Mouse (Mus musculus) intestine, embryonic 14.5 days (tissue): Measurements from ENCODE around the gene Sis. TPM values are rescaled to one million over a fixed set of nuclear protein-coding genes. Genes with fewer than 3 reads are reported as not detected.

ENCODE experiments used
- ATAC-seq: fragments of 200-750 bp; cut with Nextera tagmentation; replicated peaks from 2 replicates; pipeline ENCODE4 v1.8.0; 2017; ENCODE audit warnings: low read depth, moderate number of reproducible peaks, moderate TSS enrichment, moderate library complexity; ENCODE audit not compliant: low FRiP score, low TSS enrichment
- DNase-seq: peaks from one replicate; pipeline ENCODE4 v3.0.0-alpha.2; 2018; ENCODE audit warnings: low spot score
- H3K27ac ChIP-seq: fragments of 300-500 bp; sonication (generic); 2 replicates; pipeline ENCODE4 v1.5.1; 2014; ENCODE audit warnings: low read depth, mild to moderate bottlenecking, control low read depth
- H3K27me3 ChIP-seq: fragments of 300-500 bp; sonication (generic); replicated peaks from 2 replicates; pipeline ENCODE4 v1.6.1; 2014; ENCODE audit warnings: low read length, control low read depth; ENCODE audit not compliant: control insufficient read depth, insufficient read depth
- H3K36me3 ChIP-seq: fragments of 300-500 bp; sonication (generic); 2 replicates; pipeline ENCODE4 v1.6.1; 2014; ENCODE audit warnings: low read length, control low read depth; ENCODE audit not compliant: control insufficient read depth, insufficient read depth
- H3K4me1 ChIP-seq: fragments of 300-500 bp; sonication (generic); replicated peaks from 2 replicates; pipeline ENCODE4 v1.6.1; 2014; ENCODE audit warnings: low read length, control low read depth, mixed read lengths; ENCODE audit not compliant: control insufficient read depth, insufficient read depth
- H3K4me2 ChIP-seq: fragments of 300-500 bp; sonication (generic); 2 replicates; pipeline ENCODE4 v1.6.1; 2014; ENCODE audit warnings: low read length
- H3K4me3 ChIP-seq: fragments of 300-500 bp; sonication (generic); 2 replicates; pipeline ENCODE4 v1.5.1; 2014; ENCODE audit warnings: low read depth, low read length, control low read depth, mixed read lengths
- H3K9ac ChIP-seq: fragments of 300-500 bp; sonication (generic); 2 replicates; pipeline ENCODE4 v1.6.1; 2014; ENCODE audit warnings: mild to moderate bottlenecking, low read length
- H3K9me3 ChIP-seq: fragments of 300-500 bp; sonication (generic); 2 replicates; pipeline ENCODE4 v1.6.1; 2016; ENCODE audit warnings: low read length, control low read depth; ENCODE audit not compliant: control insufficient read depth
- WGBS: fragments of 180-500 bp; shearing (Covaris S2); extraction: QIAGEN DNeasy Blood & Tissue Kit; methylation state at CpG from one replicate; pipeline ENCODE4 v1.1.7; 2014; 5-methylcytosine and 5-hydroxymethylcytosine counted together
- polyA plus RNA-seq: library from polyadenylated mRNA; unstranded; fragments of >200 nt; fragmentation: Nextera tagmentation; extraction: Ambion mirVana; gene quantifications from 2 replicates; pipeline ENCODE4 v1.2.1, GENCODE M21; 2014

Gene Sis
- polyA plus RNA-seq, 1 experiment from 2014 or later: not detected

DNA sequence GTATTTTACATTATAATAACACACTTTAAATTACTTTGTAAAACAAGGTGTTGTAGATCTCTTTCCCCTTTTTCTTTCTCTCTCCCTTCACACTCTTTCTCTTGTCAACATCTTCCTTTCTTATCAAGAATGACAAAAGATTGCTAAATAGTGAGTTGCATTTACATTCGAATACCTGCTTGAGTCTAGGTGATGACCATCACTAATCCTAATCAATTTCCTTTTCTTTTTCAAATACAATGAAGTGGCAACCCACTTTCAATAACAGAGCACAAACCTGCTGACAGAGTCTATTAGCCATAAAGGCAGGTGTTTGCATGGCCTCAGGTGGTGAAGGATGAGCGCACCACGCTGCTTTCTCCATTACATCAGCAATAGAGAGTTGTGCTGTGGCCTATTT lies 108.9 kb downstream of the Sis start:
- 92% methylated on average over 3 of the region's 3 CpGs for WGBS
- no peak for ATAC-seq

DNA sequence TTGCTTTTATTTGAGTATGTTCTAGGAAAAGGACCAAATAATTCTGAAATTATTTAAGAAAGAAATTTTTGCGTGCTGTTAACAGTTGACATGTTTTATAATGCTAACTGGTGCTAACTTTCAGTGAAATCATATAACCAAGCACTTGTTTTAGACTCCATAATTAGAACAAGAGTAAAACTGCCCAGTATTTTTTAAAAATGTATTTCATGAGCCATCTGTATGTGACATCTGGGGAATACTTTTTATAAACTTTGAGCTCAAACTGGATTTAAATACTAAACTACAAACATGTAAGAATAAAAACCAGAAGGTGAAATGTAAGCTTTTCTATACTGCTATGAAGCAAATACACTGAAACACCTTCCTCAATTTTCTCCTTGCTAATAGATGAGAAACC lies 112.3 kb downstream of the Sis start:
- no peak overlapping the region for H3K9ac ChIP-seq
- H3K36me3 ChIP-seq: no peaks in the 10 kb centered on the region
- no peak for DNase-seq
- H3K27ac ChIP-seq: no peak overlapping the region
- 84% methylated on average over 1 of the region's 1 CpGs for WGBS
- H3K27me3 ChIP-seq: no peaks in the 10 kb centered on the region
- H3K4me1 ChIP-seq: no peaks in the 10 kb centered on the region
- ATAC-seq: no peak
- no peak overlapping the region for H3K4me2 ChIP-seq
- no peak overlapping the region for H3K4me3 ChIP-seq
- H3K9me3 ChIP-seq: no peaks in the 10 kb centered on the region

More for the DNA sequence above, 108.9 kb downstream of the Sis start:
- DNase-seq: no peak
- no peak overlapping the region for H3K4me3 ChIP-seq
- H3K4me2 ChIP-seq: no peak overlapping the region
- no peaks in the 10 kb centered on the region for H3K9me3 ChIP-seq
- H3K27ac ChIP-seq: no peak overlapping the region
- no peak overlapping the region for H3K9ac ChIP-seq
- H3K36me3 ChIP-seq: no peaks in the 10 kb centered on the region
- no peaks in the 10 kb centered on the region for H3K4me1 ChIP-seq
- H3K27me3 ChIP-seq: no peaks in the 10 kb centered on the region

DNA sequence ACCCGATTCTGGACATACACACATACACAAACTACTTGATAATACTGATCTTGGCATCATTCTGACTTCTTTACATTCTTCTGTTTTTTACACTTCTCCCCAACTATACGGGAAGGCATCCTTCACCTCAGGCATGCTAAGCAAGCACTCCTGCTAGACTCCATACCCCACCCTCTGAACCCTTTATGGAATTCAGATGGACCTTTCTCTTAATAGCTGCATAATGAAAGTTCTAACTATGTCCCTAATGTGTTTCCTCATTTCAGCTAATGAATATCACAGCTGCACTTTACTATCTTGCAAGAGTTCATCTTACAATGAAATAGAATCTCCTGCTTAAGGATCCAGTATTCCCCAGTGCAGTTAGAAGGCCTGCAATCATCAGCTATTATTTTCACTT lies 127.0 kb downstream of the Sis start:
- no peaks in the 10 kb centered on the region for H3K36me3 ChIP-seq
- H3K27me3 ChIP-seq: no peaks in the 10 kb centered on the region
- ATAC-seq (no peak), DNase-seq (no peak)
- H3K9me3 ChIP-seq: no peaks in the 10 kb centered on the region
- no peak overlapping the region for H3K27ac ChIP-seq
- no peak overlapping the region for H3K4me3 ChIP-seq
- no peaks in the 10 kb centered on the region for H3K4me1 ChIP-seq
- 82% methylated on average over 2 of the region's 2 CpGs for WGBS
- H3K4me2 ChIP-seq: no peak overlapping the region
- no peak overlapping the region for H3K9ac ChIP-seq

Other genes with a start within 250 kb of the Sis start
- gene Slitrk3, start 89.9 kb upstream of the Sis start, polyA plus RNA-seq: 0.66 and 0.74 TPM in 2 replicates